8 mouse cellular contexts compared by ENCODE assay signal in the genomic region with DNA sequence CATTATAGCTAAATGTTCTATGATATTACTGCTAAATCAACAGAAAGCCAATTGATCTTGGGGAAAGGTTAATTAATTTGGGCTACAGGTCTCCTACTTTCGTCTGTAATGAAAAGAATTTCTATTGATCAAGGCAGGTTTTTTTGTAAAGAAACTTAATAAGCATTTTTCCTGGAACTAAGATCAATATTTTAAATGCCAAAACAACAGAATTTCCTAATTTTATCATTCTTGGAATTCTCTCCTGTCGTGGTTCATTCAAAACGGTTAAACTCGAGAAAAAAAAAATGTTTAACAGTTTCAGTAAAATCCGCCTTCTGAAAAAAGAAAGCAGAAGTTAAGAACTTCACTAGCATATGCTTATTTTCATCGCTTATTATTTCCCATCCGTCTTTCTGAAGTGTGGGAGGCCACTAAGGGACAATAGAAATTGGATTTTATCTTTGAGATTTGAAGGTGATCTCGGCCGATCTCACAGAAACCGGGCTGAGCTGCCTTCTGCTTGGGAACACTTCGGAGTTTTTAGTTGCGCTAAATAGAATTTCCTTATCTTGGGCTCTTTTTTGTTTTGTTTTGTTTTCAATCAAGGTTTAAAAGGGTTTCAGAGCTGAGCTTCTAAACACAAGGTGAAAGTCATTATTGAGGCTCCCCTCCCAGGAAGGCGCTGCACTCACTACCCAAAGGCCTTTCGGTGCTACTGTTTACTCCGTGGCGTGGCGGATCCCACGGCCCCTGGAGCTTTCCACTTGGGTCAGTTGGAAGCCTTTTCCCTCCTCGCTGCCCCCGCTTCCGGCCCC. TPM values are rescaled to one million over a fixed set of nuclear protein-coding genes. Genes with fewer than 3 reads are reported as not detected.
DNase-seq lines count a peak whose midpoint lies in the region; ATAC-seq and TF ChIP-seq lines count a peak whose summit lies in the region.

No protein-coding gene starts in this region.

- no peaks in the 10 kb centered on the region; the same call in 1 of the 2 replicates for H3K4me1 ChIP-seq in kidney, embryonic 14.5 days (ENCODE audit: control insufficient read depth, insufficient read depth, low read length)
- peaks cover 3% of the 10 kb centered on the region for H3K4me1 ChIP-seq in embryonic facial prominence, embryonic 11.5 days (ENCODE audit: control insufficient read depth, insufficient read depth, low read length)
- no peaks in the 10 kb centered on the region for H3K4me1 ChIP-seq in intestine, postnatal 0 days (replicated peaks; ENCODE audit: control insufficient read depth, insufficient read depth, low read length)
- H3K4me1 ChIP-seq in neural tube, embryonic 12.5 days, result peaks cover 23% of the 10 kb centered on the region

- no peaks in the 10 kb centered on the region for H3K36me3 ChIP-seq in kidney, embryonic 14.5 days (ENCODE audit: control insufficient read depth, insufficient read depth, low read length)
- H3K36me3 ChIP-seq in embryonic facial prominence, embryonic 11.5 days (replicated peaks; ENCODE audit: control insufficient read depth, insufficient read depth, low read depth, low read length), result no peaks in the 10 kb centered on the region
- H3K36me3 ChIP-seq in intestine, postnatal 0 days (ENCODE audit: control insufficient read depth, insufficient read depth), result no peaks in the 10 kb centered on the region; the same call in 1 of the 2 replicates
- H3K36me3 ChIP-seq in neural tube, embryonic 12.5 days, result no peaks in the 10 kb centered on the region

- H3K4me3 ChIP-seq in kidney, embryonic 14.5 days (ENCODE audit: low read length), result peak overlapping the region; percentile 29
- peak overlapping the region; percentile 26 for H3K4me3 ChIP-seq in embryonic facial prominence, embryonic 11.5 days (ENCODE audit: low read depth, low read length)
- peak overlapping the region; percentile 55 for H3K4me3 ChIP-seq in intestine, postnatal 0 days (ENCODE audit: low read depth, low read length)
- no peak overlapping the region; the same call in 1 of the 2 replicates for H3K4me3 ChIP-seq in neural tube, embryonic 12.5 days

- 2% methylated on average over 21 of the region's 21 CpGs for WGBS in kidney, embryonic 14.5 days
- under 1% methylated on average over 21 of the region's 21 CpGs for WGBS in embryonic facial prominence, embryonic 11.5 days
- 4% methylated on average over 21 of the region's 21 CpGs for WGBS in intestine, postnatal 0 days
- 1% methylated on average over 21 of the region's 21 CpGs for WGBS in neural tube, embryonic 12.5 days

- H3K27ac ChIP-seq in kidney, embryonic 14.5 days (ENCODE audit: low read depth, low read length), result no peak overlapping the region
- no peak overlapping the region for H3K27ac ChIP-seq in embryonic facial prominence, embryonic 11.5 days (replicated peaks; ENCODE audit: low read depth, low read length)
- H3K27ac ChIP-seq in intestine, postnatal 0 days (ENCODE audit: low read depth, low read length), result peak overlapping the region; percentile 90
- H3K27ac ChIP-seq in neural tube, embryonic 12.5 days, result no peak overlapping the region

- peaks cover 91% of the 10 kb centered on the region for H3K27me3 ChIP-seq in kidney, embryonic 14.5 days (ENCODE audit: control insufficient read depth, insufficient read depth, low read length)
- peaks cover 59% of the 10 kb centered on the region for H3K27me3 ChIP-seq in embryonic facial prominence, embryonic 11.5 days (ENCODE audit: control insufficient read depth, insufficient read depth, low read length)
- H3K27me3 ChIP-seq in intestine, postnatal 0 days (replicated peaks; ENCODE audit: control insufficient read depth, insufficient read depth, low read length), result peaks cover 49% of the 10 kb centered on the region
- H3K27me3 ChIP-seq in neural tube, embryonic 12.5 days (replicated peaks), result peaks cover 81% of the 10 kb centered on the region

- H3K9me3 ChIP-seq in kidney, embryonic 14.5 days (ENCODE audit: control insufficient read depth, low read length), result no peaks in the 10 kb centered on the region
- no peaks in the 10 kb centered on the region for H3K9me3 ChIP-seq in embryonic facial prominence, embryonic 11.5 days (replicated peaks; ENCODE audit: control insufficient read depth, low read length)
- H3K9me3 ChIP-seq in intestine, postnatal 0 days (ENCODE audit: control insufficient read depth), result no peaks in the 10 kb centered on the region
- H3K9me3 ChIP-seq in neural tube, embryonic 12.5 days, result no peaks in the 10 kb centered on the region

- H3K4me2 ChIP-seq in kidney, embryonic 14.5 days (replicated peaks; ENCODE audit: low read depth, low read length), result peak overlapping the region; percentile 38
- peak overlapping the region; percentile 49 for H3K4me2 ChIP-seq in embryonic facial prominence, embryonic 11.5 days (ENCODE audit: low read depth, low read length)
- peak overlapping the region; percentile 74 for H3K4me2 ChIP-seq in intestine, postnatal 0 days (replicated peaks; ENCODE audit: low read depth)
- peak overlapping the region; percentile 62 for H3K4me2 ChIP-seq in neural tube, embryonic 12.5 days (replicated peaks)

- DNase-seq in kidney, adult 18-20 months, result no peak
- DNase-seq in embryonic facial prominence, embryonic 11.5 days (ENCODE audit: low spot score), result peak; percentile 46
- DNase-seq in cerebellum, adult 9-10 months, result no peak
- no peak for DNase-seq in adrenal gland, postnatal 10 days

- no peak for TF ChIP-seq CTCF in intestine, postnatal 0 days (IDR thresholded peaks at IDR 0.05; ENCODE audit: low read depth)

- H3K9ac ChIP-seq in kidney, embryonic 14.5 days (ENCODE audit: low read depth, low read length), result no peak overlapping the region
- no peak overlapping the region for H3K9ac ChIP-seq in embryonic facial prominence, embryonic 11.5 days (replicated peaks; ENCODE audit: low read length)
- peak overlapping the region; percentile 71 for H3K9ac ChIP-seq in intestine, postnatal 0 days (ENCODE audit: low read depth, low read length)
- H3K9ac ChIP-seq in neural tube, embryonic 12.5 days, result no peak overlapping the region

- ATAC-seq in kidney, embryonic 14.5 days (ENCODE audit: low FRiP score, low TSS enrichment), result no peak
- ATAC-seq in embryonic facial prominence, embryonic 11.5 days (replicated peaks; ENCODE audit: insufficient number of reproducible peaks, low FRiP score, low TSS enrichment, low read depth), result no peak
- ATAC-seq in intestine, postnatal 0 days, result no peak
- no peak for ATAC-seq in neural tube, embryonic 12.5 days (ENCODE audit: low FRiP score, low read depth)
- ATAC-seq in megakaryocyte-erythroid progenitor cell, adult 5-6 weeks (replicated peaks; ENCODE audit: low FRiP score, low TSS enrichment, poor library complexity, severe bottlenecking), result no peak

RNA-seq across cellular contexts. Expression of gene Foxa1, which starts 8.7 kb away (rescaled TPM):
- polyA plus RNA-seq in kidney, embryonic 14.5 days (2014; fragmentation: Nextera tagmentation; extraction: Ambion mirVana), result 1.5 and 1.6 TPM in 2 replicates
- polyA plus RNA-seq in embryonic facial prominence, embryonic 11.5 days (2014; fragmentation: Nextera tagmentation; extraction: Ambion mirVana), result 1.5 and 1.9 TPM in 2 replicates
- polyA plus RNA-seq in intestine, postnatal 0 days (2015; fragmentation: Nextera tagmentation; extraction: Ambion mirVana), result 3.7 and 4.0 TPM in 2 replicates
- 1.3 and 1.8 TPM in 2 replicates for polyA plus RNA-seq in neural tube, embryonic 12.5 days (2016; fragmentation: Nextera tagmentation; extraction: Ambion mirVana)
- not detected in 2 replicates for total RNA-seq in megakaryocyte-erythroid progenitor cell, adult 5-6 weeks (2014; fragmentation: Nextera tagmentation)
- total RNA-seq in megakaryocyte-erythroid progenitor cell, adult 5-6 weeks (2017), result not detected in 2 replicates
- total RNA-seq in adrenal gland, postnatal 10 days (2021), result under 1 TPM; 0.45 to 0.96 TPM

RNA-seq across cellular contexts. Expression of gene Ttc6, which starts 25.9 kb away (rescaled TPM):
- polyA plus RNA-seq in kidney, embryonic 14.5 days (2014; fragmentation: Nextera tagmentation; extraction: Ambion mirVana), result 0.22 and 0.47 TPM in 2 replicates
- 0.31 and 0.38 TPM in 2 replicates for polyA plus RNA-seq in embryonic facial prominence, embryonic 11.5 days (2014; fragmentation: Nextera tagmentation; extraction: Ambion mirVana)
- polyA plus RNA-seq in intestine, postnatal 0 days (2015; fragmentation: Nextera tagmentation; extraction: Ambion mirVana), result 0.20 and 0.43 TPM in 2 replicates
- 0.50 and 0.77 TPM in 2 replicates for polyA plus RNA-seq in neural tube, embryonic 12.5 days (2016; fragmentation: Nextera tagmentation; extraction: Ambion mirVana)
- total RNA-seq in megakaryocyte-erythroid progenitor cell, adult 5-6 weeks (2014; fragmentation: Nextera tagmentation), result not detected in 2 replicates
- total RNA-seq in megakaryocyte-erythroid progenitor cell, adult 5-6 weeks (2017), result not detected in 2 replicates
- under 1 TPM in 1 of 2 experiments, not detected in 1; 0.06 TPM for total RNA-seq in adrenal gland, postnatal 10 days (2021)
